Mouse (Mus musculus) urinary bladder, postnatal 36 days (tissue): Measurements from ENCODE around the gene Ubqln4.
"Not testable (repeated sequence)": the region's sequence is repeated elsewhere in the genome, so short reads cannot be mapped to it uniquely, and the experiment has no call there.

Source experiments
- DNase-seq, 2 experiments: peaks; one replicate each; pipeline ENCODE4 v3.0.0; 2022; ENCODE audit warnings: low spot score in 2 of 2, mixed read lengths in 1 of 2

Gene Ubqln4

GRCm38 (mm10) chr3:88566116-88566515 lies 12.6 kb downstream of the Ubqln4 start:
- DNase-seq, result no peak

DNA sequence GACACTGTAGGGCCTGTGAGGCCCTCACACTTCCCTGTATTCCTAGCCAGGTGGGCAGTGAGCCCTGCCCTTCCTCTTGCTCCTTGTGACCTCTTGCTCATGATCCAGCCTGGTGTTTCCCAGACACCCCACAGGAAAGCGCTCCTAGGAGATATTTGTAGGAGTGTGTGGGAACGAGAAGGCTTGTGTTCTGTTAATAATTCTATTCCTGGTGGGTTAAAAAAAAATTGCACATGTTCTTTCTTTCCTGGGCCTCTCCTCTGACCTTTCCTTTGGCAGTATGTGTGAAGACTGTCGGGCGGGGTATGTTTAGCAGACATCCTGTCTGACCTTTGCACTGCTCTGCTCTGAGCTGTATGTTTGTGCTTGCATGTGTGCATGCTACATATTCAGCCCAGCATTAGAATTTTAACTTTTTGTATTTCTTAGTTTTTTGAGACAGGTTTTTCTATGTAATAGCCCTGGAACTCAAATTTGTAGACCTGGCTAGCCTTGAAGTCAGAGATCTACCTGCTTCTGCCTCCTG lies 13.0 kb downstream of the Ubqln4 start:
- no peak for DNase-seq

DNA sequence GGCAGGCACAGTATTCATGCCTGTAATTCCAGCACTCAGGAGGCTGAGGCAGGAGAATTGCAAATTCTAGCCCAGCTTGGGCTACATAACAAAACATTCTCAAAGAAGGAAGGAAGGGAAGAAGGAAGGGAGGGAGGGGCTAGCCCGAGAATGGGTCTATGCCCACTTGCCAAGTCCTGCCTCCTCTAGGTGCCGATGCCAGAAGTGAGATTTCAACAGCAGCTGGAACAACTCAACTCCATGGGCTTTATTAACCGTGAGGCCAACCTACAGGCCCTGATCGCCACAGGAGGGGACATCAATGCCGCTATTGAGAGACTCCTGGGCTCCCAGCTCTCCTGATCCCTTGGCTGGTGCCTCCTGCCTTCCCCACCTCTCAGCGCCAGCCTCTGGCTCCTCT lies 14.3 kb downstream of the Ubqln4 start:
- DNase-seq, result peak in 1 of 2 experiments; percentile 48

DNA sequence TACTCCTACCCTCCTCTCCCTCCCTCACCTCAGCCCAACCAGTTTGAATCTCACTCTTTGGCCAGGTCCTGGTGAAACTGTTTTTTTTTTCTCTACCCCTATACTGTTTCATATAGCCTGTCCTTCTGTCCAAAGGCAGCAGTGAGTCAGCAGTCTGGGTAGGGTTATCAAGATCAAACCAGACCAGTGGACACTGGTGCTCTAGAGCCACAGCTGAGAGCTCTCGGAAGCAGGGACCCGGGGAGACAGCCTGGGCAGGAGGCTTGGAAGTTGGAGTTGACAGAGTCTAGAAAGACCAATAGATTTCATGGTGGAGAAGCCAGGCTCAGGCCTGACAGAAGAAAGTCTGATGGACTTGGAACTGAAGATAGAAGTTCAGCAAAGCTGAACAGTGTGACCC lies 15.1 kb downstream of the Ubqln4 start:
- no peak for DNase-seq

DNA sequence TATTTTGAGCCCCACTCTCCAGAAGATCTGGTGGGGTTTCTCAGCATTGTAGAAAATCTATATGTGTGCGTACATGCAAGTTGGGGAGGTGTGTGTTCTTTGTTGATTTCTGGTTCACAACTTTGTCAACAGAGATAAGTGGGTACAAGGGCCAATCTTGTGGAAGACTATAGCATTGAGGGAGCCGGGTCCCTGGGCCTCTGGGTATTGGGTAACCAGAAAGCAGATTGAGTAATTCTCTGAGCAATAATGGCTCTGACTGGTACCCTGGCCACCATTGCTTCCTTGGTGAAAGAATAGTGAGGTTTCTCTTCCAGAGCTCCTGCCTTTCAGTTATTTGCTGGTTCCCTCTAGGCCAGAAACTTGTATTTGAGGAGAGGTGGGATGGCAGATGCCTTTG lies 15.5 kb downstream of the Ubqln4 start:
- DNase-seq, result no peak

DNA sequence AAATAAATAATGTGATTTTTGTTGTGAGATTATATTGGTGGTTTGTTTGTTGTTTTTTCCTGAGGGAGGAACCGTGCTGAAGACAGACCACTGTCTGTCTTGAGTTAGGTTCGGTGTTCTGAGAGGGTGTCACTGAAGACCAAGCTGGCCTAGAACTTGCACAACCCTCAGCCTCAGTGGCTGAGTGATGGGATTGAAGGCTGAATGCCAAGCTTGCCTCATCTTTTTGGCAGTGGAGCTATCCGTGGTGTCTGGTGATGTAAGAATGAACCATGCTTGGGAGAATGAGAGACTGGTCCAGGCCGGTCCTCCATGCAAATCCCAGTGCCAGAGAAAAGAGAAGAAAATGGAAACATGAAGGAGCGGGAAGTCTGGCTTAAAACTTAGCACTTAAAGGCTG lies 16.1 kb downstream of the Ubqln4 start:
- peak in 1 of 2 experiments; percentile 54 for DNase-seq

GRCm38 (mm10) chr3:88570341-88570740 lies 16.8 kb downstream of the Ubqln4 start:
- no peak for DNase-seq

- no peak for DNase-seq
These were observed 18.3 kb downstream of the Ubqln4 start for GRCm38 (mm10) chr3:88571856-88572255.

DNA sequence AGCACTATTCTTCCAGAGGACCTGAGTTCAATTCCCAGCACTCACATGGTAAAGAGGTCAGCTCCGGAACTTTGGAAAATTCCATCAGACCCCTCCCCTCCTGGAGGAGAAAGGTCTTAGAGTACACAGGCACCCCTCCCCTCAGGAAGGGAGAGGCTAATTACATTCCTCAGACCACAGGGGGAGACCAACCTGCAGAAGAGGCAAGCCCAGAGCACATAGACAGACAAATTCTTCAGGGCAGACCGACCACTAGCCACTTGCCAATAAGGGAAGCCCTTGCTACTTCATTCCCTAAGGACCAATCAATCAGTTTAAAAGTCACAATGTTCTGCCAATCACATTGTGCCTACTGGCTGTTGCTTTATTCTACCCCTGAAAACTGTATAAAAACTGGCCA lies 19.3 kb downstream of the Ubqln4 start:
- no peak for DNase-seq

DNA sequence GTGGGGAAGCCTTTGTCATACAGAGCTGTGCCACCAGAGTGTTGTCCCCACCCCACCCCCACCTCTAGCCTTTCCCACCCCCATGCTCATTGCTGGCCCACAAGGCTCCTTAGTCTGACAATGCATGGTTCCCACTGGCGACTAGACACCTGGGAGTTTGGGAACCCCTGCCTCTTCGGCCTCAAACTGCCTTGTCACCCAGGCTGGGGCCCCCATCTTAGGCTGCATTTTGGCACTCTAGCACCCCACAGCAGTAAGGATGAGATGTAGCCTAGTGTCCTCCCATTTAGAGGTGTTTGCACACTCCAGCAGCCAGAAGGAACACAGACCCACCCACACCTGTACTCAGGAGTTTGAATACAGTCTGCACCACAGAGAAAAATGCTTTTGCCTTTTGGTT lies 20.3 kb downstream of the Ubqln4 start:
- no peak for DNase-seq

DNA sequence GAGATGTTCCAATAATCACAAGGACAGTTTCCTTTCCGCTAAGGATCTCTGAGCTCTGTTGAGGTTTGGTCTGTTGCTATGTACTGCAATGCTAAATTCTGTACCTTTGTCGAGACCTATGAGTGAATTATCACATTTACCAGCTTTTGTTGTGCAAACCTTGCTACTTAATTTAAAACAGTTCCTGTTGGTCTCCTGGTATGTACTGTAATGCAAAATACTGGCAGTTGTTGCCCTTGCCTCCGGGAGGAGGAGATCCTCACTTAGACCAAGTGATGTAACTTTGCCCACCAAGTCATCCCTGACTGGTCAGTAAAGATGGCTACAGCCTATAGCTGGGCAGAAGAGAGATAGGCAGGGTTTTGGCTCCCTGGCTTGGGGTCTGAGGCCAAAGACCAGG lies 22.0 kb downstream of the Ubqln4 start, which contains the start of gene Ssr2:
Gene Ssr2 (plus strand): TSS at position 337 of the 400 bp plus-strand sequence.
- DNase-seq, result no peak

- DNase-seq, result not testable (repeated sequence)
These were observed 24.3 kb downstream of the Ubqln4 start for GRCm38 (mm10) chr3:88577846-88578245.

DNA sequence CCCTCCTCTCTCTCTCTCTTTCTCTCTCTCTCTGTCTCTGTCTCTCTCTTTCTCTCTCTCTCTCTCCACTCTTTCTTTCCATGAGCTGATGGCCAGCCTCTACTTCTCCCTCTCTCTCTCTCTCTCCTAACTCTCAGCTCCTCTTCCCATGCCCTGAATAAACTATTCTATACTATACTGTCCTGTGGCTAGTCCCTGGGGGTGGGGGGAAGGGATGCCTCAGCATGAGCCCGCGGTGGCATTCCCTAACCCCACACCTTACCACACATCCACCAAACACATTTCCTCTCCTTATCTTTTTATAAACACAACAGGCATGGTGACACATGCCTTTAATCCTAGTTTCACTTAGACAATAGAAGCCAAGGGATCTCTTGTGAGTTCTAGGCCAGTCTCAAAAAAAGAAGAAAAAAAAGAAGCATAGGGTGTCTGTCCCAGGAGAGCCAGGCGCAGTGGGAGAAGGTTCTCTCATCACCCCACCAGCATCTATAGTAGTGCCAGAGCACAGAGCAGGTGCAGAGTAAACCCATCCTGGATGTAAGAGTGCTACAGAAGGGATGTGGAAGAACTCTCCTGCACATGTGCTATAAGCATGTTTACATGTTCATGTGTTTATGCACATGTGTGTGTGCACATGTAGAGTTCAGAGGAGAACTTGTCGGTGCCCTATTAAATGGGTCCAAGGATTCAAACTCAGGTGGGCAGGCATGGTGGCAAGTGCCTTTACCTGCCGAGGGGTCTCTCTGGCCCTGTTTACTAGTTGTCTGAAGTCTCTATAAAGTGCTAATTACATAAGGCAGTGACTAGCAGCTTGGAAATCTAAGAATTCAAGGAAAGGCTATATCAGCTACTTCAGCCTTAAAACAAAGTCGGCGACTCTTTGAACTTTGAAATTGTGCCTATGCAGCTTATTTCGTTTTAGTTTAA lies 25.2 kb downstream of the Ubqln4 start:
- no peak for DNase-seq

DNA sequence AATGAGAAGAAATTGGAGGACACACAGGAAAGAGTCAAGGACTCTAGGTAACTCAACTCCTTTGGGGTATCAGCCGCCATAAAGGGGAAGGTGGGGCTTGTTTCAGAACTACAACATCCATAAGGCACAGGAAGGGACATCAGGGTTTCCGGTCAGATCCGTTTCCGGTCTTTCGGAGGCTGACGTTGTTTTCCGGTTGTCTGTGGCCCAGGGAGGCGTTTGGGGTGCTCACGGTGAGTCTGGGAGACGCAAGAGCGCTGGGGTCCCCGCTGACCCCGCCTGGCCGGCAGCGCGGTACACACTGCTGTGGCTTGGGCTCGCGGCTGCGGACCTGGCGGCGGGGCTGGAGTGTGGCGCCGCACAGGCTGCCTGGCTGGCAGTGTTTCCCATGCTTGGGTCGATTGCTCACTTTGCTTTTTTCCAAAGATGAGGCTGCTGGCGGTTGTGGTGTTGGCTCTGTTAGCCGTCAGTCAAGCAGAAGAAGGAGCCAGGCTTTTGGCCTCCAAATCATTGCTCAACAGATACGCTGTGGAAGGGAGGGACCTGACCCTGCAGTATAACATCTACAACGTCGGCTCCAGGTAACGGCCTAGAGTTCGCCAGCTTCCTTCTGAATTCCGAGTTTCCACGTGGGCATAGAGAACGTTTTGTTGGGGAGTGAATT lies 26.0 kb downstream of the Ubqln4 start:
- DNase-seq, result peak; percentile 68 to 77

GRCm38 (mm10) chr3:88585769-88586168 lies 32.2 kb downstream of the Ubqln4 start:
- no peak for DNase-seq

DNA sequence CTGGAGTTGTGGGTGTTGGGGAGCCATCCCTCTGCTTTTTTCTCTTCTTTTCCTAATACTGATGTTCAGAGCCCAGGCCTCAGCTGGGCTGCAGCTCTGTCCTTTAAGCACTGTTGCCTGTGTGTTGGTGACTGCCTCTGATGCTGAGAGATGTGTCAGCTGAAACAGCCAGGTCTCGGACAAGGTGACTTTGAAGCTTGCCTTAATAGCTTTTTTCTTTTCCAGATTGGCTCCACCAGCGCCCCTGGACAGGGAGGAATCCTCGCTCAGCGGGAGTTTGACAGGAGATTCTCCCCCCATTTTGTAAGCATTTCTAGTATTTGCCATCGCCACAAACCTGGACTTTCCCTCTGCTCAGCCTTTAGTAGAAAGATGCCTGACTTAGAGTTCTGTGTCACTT lies 33.1 kb downstream of the Ubqln4 start:
- DNase-seq, result no peak

GRCm38 (mm10) chr3:88590246-88590645 lies 36.7 kb downstream of the Ubqln4 start:
- DNase-seq, result no peak

DNA sequence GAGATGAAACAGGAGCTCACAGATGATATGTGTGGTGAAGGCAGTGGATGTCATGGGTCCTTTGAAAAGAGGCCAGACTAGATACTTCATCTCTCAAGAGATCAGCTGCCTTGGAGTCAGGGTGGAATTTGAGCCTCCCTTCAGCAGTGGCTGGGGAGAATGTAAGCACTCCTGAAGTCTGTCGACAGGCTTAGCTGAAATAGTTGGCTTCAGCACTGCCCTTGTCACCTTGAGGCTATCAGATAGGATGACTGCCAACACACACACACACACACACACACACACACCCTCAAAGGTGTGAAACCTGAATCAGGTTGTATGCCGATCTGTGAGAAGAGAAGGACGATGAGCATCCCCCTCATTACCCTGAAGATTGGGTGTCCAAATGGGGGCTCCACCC lies 37.5 kb downstream of the Ubqln4 start:
- DNase-seq, result no peak

DNA sequence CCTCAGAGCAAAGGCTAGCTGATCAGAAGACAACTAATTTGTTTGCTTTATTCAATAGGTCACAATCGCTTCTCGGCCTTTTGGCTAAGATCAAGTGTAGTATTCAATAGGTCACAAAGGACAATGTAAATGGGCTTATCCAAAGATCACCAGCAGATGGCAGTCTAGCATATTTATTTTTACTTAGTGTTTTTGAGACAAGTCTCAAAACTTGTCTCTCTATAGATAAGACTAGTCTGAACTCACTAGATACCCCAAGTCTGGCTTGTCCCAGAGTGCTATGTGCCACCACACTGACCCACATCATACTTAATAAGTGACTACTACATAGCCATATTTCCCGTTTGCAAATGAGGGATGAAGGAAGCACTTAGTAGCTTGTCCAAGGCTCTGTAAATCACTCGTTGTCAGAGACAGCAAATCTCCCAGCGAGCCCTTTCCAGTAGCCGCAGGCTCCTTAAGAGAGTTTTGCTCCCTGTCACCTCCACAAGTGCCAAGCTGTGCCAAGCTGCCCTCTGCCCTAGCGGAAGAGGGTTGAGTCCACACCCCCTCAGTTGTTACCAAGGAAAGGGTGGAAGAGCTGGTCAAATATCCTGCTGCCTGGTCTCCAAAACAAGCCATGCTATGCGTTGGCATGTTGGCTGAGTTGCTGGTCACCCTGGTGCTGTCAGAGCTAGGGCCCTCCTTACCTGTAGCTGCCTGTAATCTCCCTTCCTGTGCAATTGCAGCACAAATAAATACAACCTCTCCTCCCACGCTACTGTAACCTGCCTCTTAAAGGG lies 38.6 kb downstream of the Ubqln4 start:
- DNase-seq, result peak; percentile 47 to 58

DNA sequence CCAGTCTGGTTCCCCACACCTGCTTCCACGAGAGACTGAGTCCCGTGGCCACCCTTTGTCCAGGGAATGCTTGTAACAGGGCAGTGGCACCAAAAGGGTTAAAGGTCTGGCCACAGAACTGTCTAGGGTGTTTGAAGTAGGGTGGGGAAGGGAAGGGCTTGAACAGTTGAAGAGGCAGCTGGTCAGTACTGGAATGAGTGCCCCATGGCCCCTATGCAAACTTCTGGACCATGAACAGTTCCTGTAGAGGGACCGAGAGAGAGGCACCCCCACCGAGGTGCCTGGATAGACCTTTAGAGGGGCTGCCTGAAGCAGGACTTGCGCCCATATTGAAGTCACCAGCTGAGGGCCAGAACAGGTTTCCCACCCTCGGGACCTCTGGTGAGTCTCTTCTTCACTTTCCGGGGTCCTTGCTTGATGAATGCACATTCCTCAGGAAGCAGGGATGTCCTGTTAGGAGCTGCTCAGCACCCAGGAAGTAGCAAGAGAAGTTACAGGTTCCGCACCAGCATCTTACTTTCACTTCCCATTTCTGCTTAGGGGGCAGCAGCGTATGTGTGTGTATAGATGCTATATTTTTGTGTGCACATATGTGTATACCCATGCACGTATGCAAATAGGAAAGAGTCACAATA lies 39.5 kb downstream of the Ubqln4 start:
- no peak for DNase-seq

DNA sequence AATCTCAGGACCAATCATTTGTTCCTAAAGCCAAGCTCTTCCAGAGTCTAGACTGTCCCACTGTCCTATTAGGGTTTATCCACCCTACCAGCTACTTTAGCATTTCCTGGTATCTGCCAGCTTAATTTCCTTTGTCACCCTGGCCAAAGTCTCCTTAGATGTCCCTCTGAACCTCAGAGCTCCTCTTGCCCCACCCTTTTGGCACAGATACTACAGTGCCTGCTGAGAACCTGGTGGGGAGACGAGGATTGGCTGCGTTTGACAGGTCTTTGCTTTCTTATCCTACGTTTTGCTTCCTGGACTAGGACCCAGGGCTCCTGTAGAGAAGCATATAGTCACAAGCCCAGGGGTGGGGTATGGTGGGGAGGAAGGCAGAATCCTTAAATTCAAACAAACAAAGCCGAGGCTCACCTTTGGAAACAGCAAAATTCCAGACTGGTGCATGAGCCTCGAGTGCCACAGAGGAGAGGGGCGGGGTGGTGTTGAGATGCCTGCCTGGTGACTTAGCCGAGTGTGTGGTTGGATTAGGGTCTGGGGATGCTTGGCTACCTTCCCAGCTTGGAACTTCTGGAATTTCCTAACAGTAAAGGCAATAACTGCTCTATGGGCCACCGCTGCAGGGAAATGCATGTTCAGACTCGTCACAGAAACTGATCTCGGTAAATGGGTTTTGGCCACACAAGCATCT lies 40.5 kb downstream of the Ubqln4 start:
- no peak for DNase-seq
